Mouse (Mus musculus) cerebellum, adult 11-12 months (tissue): ENCODE measurements around the gene 1520401A03Rik.

ENCODE experiments used
- DNase-seq: peaks from one replicate; pipeline ENCODE4 v3.0.0; 2022

Gene 1520401A03Rik

GRCm38 (mm10) chr17:23699131-23700077 is 23.2 kb downstream of the 1520401A03Rik start:
- peak; percentile 64 for DNase-seq

- DNase-seq: no peak
Observed at GRCm38 (mm10) chr17:23695801-23696200, 26.8 kb downstream of the 1520401A03Rik start.

- DNase-seq: no peak
Observed at GRCm38 (mm10) chr17:23694491-23694890, 28.1 kb downstream of the 1520401A03Rik start.

GRCm38 (mm10) chr17:23683856-23684672 is 38.5 kb downstream of the 1520401A03Rik start, which contains the start of gene Cldn9:
Gene Cldn9 (minus strand): TSS chr17:23684026.
- DNase-seq: no peak

- DNase-seq: no peak
Observed at GRCm38 (mm10) chr17:23683226-23683625, 39.4 kb downstream of the 1520401A03Rik start.

- no peak for DNase-seq
Observed at GRCm38 (mm10) chr17:23682530-23682929, 40.1 kb downstream of the 1520401A03Rik start.

- DNase-seq: no peak
Observed at GRCm38 (mm10) chr17:23682092-23682491, 40.5 kb downstream of the 1520401A03Rik start.

GRCm38 (mm10) chr17:23681086-23681485 is 41.5 kb downstream of the 1520401A03Rik start:
- DNase-seq: peak; percentile 52

- DNase-seq: peak; percentile 20
Observed at GRCm38 (mm10) chr17:23680336-23680735, 42.2 kb downstream of the 1520401A03Rik start.

- peak; percentile 56 for DNase-seq
Observed at GRCm38 (mm10) chr17:23679127-23679835, 43.3 kb downstream of the 1520401A03Rik start, which contains the start of gene Cldn6. Gene Cldn6 (plus strand): TSS chr17:23679249.

- peak; percentile 88 for DNase-seq
Observed at GRCm38 (mm10) chr17:23677236-23677679, 45.3 kb downstream of the 1520401A03Rik start, which contains the start of gene Tnfrsf12a. Gene Tnfrsf12a (minus strand): TSS chr17:23677468.

GRCm38 (mm10) chr17:23676473-23677031 is 46.0 kb downstream of the 1520401A03Rik start:
- DNase-seq: peak; percentile 78

GRCm38 (mm10) chr17:23675564-23676281 is 46.9 kb downstream of the 1520401A03Rik start:
- peak; percentile 80 for DNase-seq

- DNase-seq: peak; percentile 76
Observed at GRCm38 (mm10) chr17:23675127-23675526, 47.5 kb downstream of the 1520401A03Rik start.

GRCm38 (mm10) chr17:23674271-23674952 is 48.2 kb downstream of the 1520401A03Rik start:
- DNase-seq: peak; percentile 77

- DNase-seq: peak; percentile 97
Observed at GRCm38 (mm10) chr17:23673424-23674073, 49.0 kb downstream of the 1520401A03Rik start, which contains the start of the genes Hcfc1r1 and Thoc6. Gene Hcfc1r1 (plus strand): TSS chr17:23673596. Gene Thoc6 (minus strand): TSS chr17:23673882.

- DNase-seq: peak; percentile 58
Observed at GRCm38 (mm10) chr17:23672761-23673160, 49.8 kb downstream of the 1520401A03Rik start.

GRCm38 (mm10) chr17:23671519-23671918 is 51.1 kb downstream of the 1520401A03Rik start:
- peak; percentile 55 for DNase-seq

GRCm38 (mm10) chr17:23670516-23671074 is 52.0 kb downstream of the 1520401A03Rik start:
- peak; percentile 55 for DNase-seq

GRCm38 (mm10) chr17:23665511-23665910 is 57.1 kb downstream of the 1520401A03Rik start:
- no peak for DNase-seq
